Comparison of ENCODE assay signal across 22 mouse cellular contexts in genomic region chr3:135375836-135376235, GRCm38 (mm10). TPM values are rescaled to one million over a fixed set of nuclear protein-coding genes. Genes with fewer than 3 reads are reported as not detected.
DNase-seq lines count a peak whose midpoint lies in the region; ATAC-seq and TF ChIP-seq lines count a peak whose summit lies in the region.
"Had no signal": no experiment of that assay in that cellular context is flagged by ENCODE, and none has a peak within 500 bp of the region (broad histone marks: within the 10 kb centered on the region; RNA-seq: fewer than 3 reads in every experiment).

No protein-coding gene starts in this region.

- no peak overlapping the region for H3K4me3 ChIP-seq in lung, embryonic 14.5 days (ENCODE audit: low read depth, low read length)
- no peak overlapping the region for H3K4me3 ChIP-seq in lung, embryonic 16.5 days (ENCODE audit: low read length)
- H3K4me3 ChIP-seq: embryonic facial prominence, embryonic 13.5 days; forebrain, embryonic 13.5 days; forebrain, embryonic 15.5 days had no signal

- WGBS in lung, embryonic 14.5 days, result 60% methylated on average over 3 of the region's 3 CpGs
- WGBS in lung, embryonic 16.5 days, result 51% methylated on average over 3 of the region's 3 CpGs

- H3K4me1 ChIP-seq in lung, embryonic 14.5 days (ENCODE audit: insufficient read depth), result no peaks in the 10 kb centered on the region
- H3K4me1 ChIP-seq in lung, embryonic 16.5 days (replicated peaks; ENCODE audit: control insufficient read depth, insufficient read depth, low read length), result no peaks in the 10 kb centered on the region
- H3K4me1 ChIP-seq: embryonic facial prominence, embryonic 13.5 days; forebrain, embryonic 13.5 days; forebrain, embryonic 15.5 days had no signal

- H3K9ac ChIP-seq in lung, embryonic 14.5 days, result no peak overlapping the region
- no peak overlapping the region for H3K9ac ChIP-seq in lung, embryonic 16.5 days (ENCODE audit: low read length)
- H3K9ac ChIP-seq: embryonic facial prominence, embryonic 13.5 days; forebrain, embryonic 13.5 days; forebrain, embryonic 15.5 days; forebrain, postnatal 0 days had no signal

- H3K27me3 ChIP-seq in lung, embryonic 14.5 days (ENCODE audit: insufficient read depth, low read length), result no peaks in the 10 kb centered on the region
- no peaks in the 10 kb centered on the region for H3K27me3 ChIP-seq in lung, embryonic 16.5 days (ENCODE audit: control insufficient read depth, insufficient read depth, low read depth, low read length)
- H3K27me3 ChIP-seq: embryonic facial prominence, embryonic 13.5 days; forebrain, embryonic 13.5 days; forebrain, embryonic 15.5 days; Patski had no signal

- no peak overlapping the region for H3K4me2 ChIP-seq in lung, embryonic 14.5 days
- H3K4me2 ChIP-seq in lung, embryonic 16.5 days (ENCODE audit: low read depth, low read length), result no peak overlapping the region
- H3K4me2 ChIP-seq: embryonic facial prominence, embryonic 13.5 days; forebrain, embryonic 13.5 days; forebrain, embryonic 15.5 days had no signal

- no peaks in the 10 kb centered on the region for H3K36me3 ChIP-seq in lung, embryonic 14.5 days (ENCODE audit: insufficient read depth)
- H3K36me3 ChIP-seq in lung, embryonic 16.5 days (ENCODE audit: control insufficient read depth, insufficient read depth, low read length), result no peaks in the 10 kb centered on the region
- H3K36me3 ChIP-seq: embryonic facial prominence, embryonic 13.5 days; forebrain, embryonic 15.5 days had no signal

- no peak overlapping the region for H3K27ac ChIP-seq in lung, embryonic 14.5 days (ENCODE audit: low read depth)
- peak overlapping the region; percentile 27; the same call in 1 of the 2 replicates for H3K27ac ChIP-seq in lung, embryonic 16.5 days (ENCODE audit: low read length)
- H3K27ac ChIP-seq: embryonic facial prominence, embryonic 13.5 days; forebrain, embryonic 13.5 days; forebrain, embryonic 15.5 days had no signal

- H3K9me3 ChIP-seq in lung, embryonic 14.5 days (ENCODE audit: low read depth, low read length), result no peaks in the 10 kb centered on the region
- H3K9me3 ChIP-seq in lung, embryonic 16.5 days (ENCODE audit: control insufficient read depth, low read length), result no peaks in the 10 kb centered on the region
- H3K9me3 ChIP-seq: embryonic facial prominence, embryonic 13.5 days; forebrain, embryonic 13.5 days; forebrain, embryonic 15.5 days had no signal

- TF ChIP-seq CTCF in lung, embryonic 14.5 days (IDR thresholded peaks at IDR 0.05; ENCODE audit: low read depth), result no peak

- peak; percentile 52; the same call in 1 of the 2 replicates for ATAC-seq in lung, embryonic 14.5 days (ENCODE audit: insufficient read depth)
- no peak for ATAC-seq in lung, embryonic 16.5 days (ENCODE audit: low read depth)
- ATAC-seq: activated CD4-positive, CD25-positive, alpha-beta regulatory T cell, adult 4 months; forebrain, embryonic 13.5 days; forebrain, embryonic 15.5 days; forebrain, postnatal 0 days; Patski had no signal

- DNase-seq in lung, embryonic 14.5 days, result peak; percentile 74
- DNase-seq in lung, postnatal 10 days, result no peak
- DNase-seq in lung, postnatal 14 days, result no peak
- peak; percentile 17 for DNase-seq in adipocyte (ENCODE audit: low spot score)
- no peak for DNase-seq in cerebellum, adult 8-10 months
- DNase-seq: adrenal gland, adult 2 months; adrenal gland, postnatal 10 days; adrenal gland, postnatal 25 days; cerebellum, adult 11 months; cerebellum, adult 18-20 months; cerebellum, adult 9-10 months; cerebellum, postnatal 10 days; cerebellum, postnatal 25 days; forebrain, postnatal 0 days had no signal

RNA-seq across cellular contexts. Expression of gene Slc9b1, which starts 28.0 kb away (rescaled TPM):
- 0.16 and 0.34 TPM in 2 replicates for polyA plus RNA-seq in lung, embryonic 14.5 days (2014; fragmentation: Nextera tagmentation; extraction: Ambion mirVana)
- polyA plus RNA-seq in lung, embryonic 16.5 days (2015; fragmentation: Nextera tagmentation; extraction: Ambion mirVana), result 0.16 and 0.34 TPM in 2 replicates
- polyA plus RNA-seq: brain, embryonic 14.5 days; C2C12; forebrain, embryonic 13.5 days; forebrain, postnatal 0 days; Patski had no signal

RNA-seq across cellular contexts. Expression of gene Cisd2, which starts 47.9 kb away (rescaled TPM):
- 61.5 and 66.6 TPM in 2 replicates for polyA plus RNA-seq in lung, embryonic 14.5 days (2014; fragmentation: Nextera tagmentation; extraction: Ambion mirVana)
- 60.3 and 62.8 TPM in 2 replicates for polyA plus RNA-seq in lung, embryonic 16.5 days (2015; fragmentation: Nextera tagmentation; extraction: Ambion mirVana)

Comparison
In these comparisons a context has a peak if more than half of its experiments do, and no peak if none do; other contexts are left out.
1. DNase-seq: peak in lung, embryonic 14.5 days (single experiment) and adipocyte (single experiment); none in lung, postnatal 10 days (single experiment), lung, postnatal 14 days (single experiment) and cerebellum, adult 8-10 months (single experiment).